ENCODE assay signal across 8 mouse cellular contexts in the genomic region with DNA sequence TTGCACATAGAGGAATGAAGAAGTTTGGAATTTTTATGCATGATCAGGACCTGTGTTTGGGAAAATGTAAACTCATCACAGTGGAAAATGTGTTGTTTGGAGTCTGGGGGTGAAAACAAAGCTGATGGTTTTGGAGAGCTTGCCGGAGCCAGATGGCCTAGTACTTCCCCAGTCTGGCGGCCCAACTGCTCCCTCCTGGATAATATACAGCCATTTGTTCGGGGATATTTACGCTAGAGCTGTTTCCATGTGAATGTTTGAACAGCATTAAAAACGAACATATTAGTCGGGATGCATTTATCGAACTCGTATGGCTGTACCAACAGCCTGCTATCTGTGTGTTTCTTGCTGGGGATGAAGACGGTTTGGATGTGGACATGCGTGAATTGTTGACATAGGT. TPM values are rescaled to one million over a fixed set of nuclear protein-coding genes. Genes with fewer than 3 reads are reported as not detected.
A peak's percentile ranks its signal among the peaks of the same experiment; 100 is the strongest.
DNase-seq lines count a peak whose midpoint lies in the region; ATAC-seq and TF ChIP-seq lines count a peak whose summit lies in the region.
"Had no signal": no experiment of that assay in that cellular context is flagged by ENCODE, and none has a peak within 500 bp of the region (broad histone marks: within the 10 kb centered on the region; RNA-seq: fewer than 3 reads in every experiment).

No protein-coding gene starts in this region.

- peak; percentile 77 for ATAC-seq in forebrain, postnatal 0 days
- no peak for ATAC-seq in activated CD4-positive, CD25-positive, alpha-beta regulatory T cell, adult 4 months

- no peaks in the 10 kb centered on the region for H3K9me3 ChIP-seq in forebrain, postnatal 0 days (ENCODE audit: low read length)

- peak; percentile 60 for DNase-seq in right cerebral cortex, postnatal 4 days
- DNase-seq in right cerebral cortex, postnatal 25 days, result no peak
- DNase-seq in forebrain, postnatal 0 days, result peak; percentile 85
- peak; percentile 66 for DNase-seq in layer of hippocampus, postnatal 36 days
- DNase-seq in lung, adult 18-20 months, result no peak
- no peak for DNase-seq in left cerebral cortex, postnatal 36 days (ENCODE audit: low spot score in 2 of 2)

- intact Hi-C loops in left cerebral cortex, postnatal 36 days (cut with DNase I), result no loop called here

- no peak overlapping the region for H3K9ac ChIP-seq in forebrain, postnatal 0 days

- no peaks in the 10 kb centered on the region for H3K4me1 ChIP-seq in forebrain, postnatal 0 days (ENCODE audit: insufficient read depth)

- no peak overlapping the region for H3K27ac ChIP-seq in forebrain, postnatal 0 days (ENCODE audit: low read depth, low read length)
- H3K27ac ChIP-seq: kidney, postnatal 0 days had no signal

- no peak; the same call in 1 of the 2 replicates for TF ChIP-seq CTCF in forebrain, postnatal 0 days (IDR thresholded peaks at IDR 0.05; ENCODE audit: low read depth)

- 60% methylated on average over 10 of the region's 10 CpGs for WGBS in forebrain, postnatal 0 days

- peaks cover 37% of the 10 kb centered on the region for H3K27me3 ChIP-seq in forebrain, postnatal 0 days (ENCODE audit: insufficient read depth, low read length)

- H3K4me3 ChIP-seq in forebrain, postnatal 0 days (ENCODE audit: low read depth, low read length), result no peak overlapping the region

- H3K36me3 ChIP-seq in forebrain, postnatal 0 days (ENCODE audit: insufficient read depth), result no peaks in the 10 kb centered on the region

- 0 out of 2 replicates have a peak overlapping the region, but pooled peaks have one; percentile 5 for H3K4me2 ChIP-seq in forebrain, postnatal 0 days (ENCODE audit: low read depth)

RNA-seq across cellular contexts. Expression of gene Ebf1, which starts 8.9 kb away (rescaled TPM):
- total RNA-seq in forebrain, postnatal 0 days (2014; rRNA removed), result 12.9 and 13.0 TPM in 2 replicates
- polyA plus RNA-seq in forebrain, postnatal 0 days (2015; fragmentation: Nextera tagmentation; extraction: Ambion mirVana), result 15.6 and 20.6 TPM in 2 replicates
- total RNA-seq in layer of hippocampus, postnatal 36 days (2021), result 1 to 10 TPM; 2.6 to 3.1 TPM
- polyA plus RNA-seq in activated CD4-positive, CD25-positive, alpha-beta regulatory T cell, adult 4 months (2017; shearing (Covaris generic)), result 1 to 10 TPM in 1 of 2 experiments, under 1 TPM in 1; 0.48 to 4.5 TPM
- total RNA-seq in left cerebral cortex, postnatal 36 days (2021), result 1 to 10 TPM; 2.9 to 6.1 TPM

Comparison
In these comparisons a context has a peak if more than half of its experiments do, and no peak if none do; other contexts are left out.
1. DNase-seq: peak in right cerebral cortex, postnatal 4 days (single experiment), forebrain, postnatal 0 days (single experiment) and layer of hippocampus, postnatal 36 days (2 of 2); none in right cerebral cortex, postnatal 25 days (single experiment), lung, adult 18-20 months (0 of 2) and left cerebral cortex, postnatal 36 days (0 of 2).